Mouse (Mus musculus) erythroblast, embryonic 14.5 days (primary cell): ENCODE measurements around the gene Aipl1.

Source experiments
- GATA1 ChIP-seq: IDR thresholded peaks from 2 replicates; pipeline ENCODE4 v1.6.1; 2012; ENCODE audit warnings: low read length, inconsistent platforms, mixed read lengths
- TAL1 ChIP-seq: IDR thresholded peaks from 3 replicates; pipeline ENCODE4 v1.6.1; 2012; ENCODE audit warnings: low read length, inconsistent platforms, mixed read lengths

- TF ChIP-seq GATA1 (no peak), TAL1 (no peak)
These were observed 31.8 kb downstream of the Aipl1 start for GRCm38 (mm10) chr11:72005547-72005946.
